Mouse (Mus musculus) small intestine, adult 2 months (tissue): Measurements from ENCODE around the gene Gstm6.

Experiments
- CTCF ChIP-seq: fragments of 200-500 bp; IDR thresholded peaks from 2 replicates; pipeline ENCODE4 v1.5.1; 2012; ENCODE audit warnings: low read depth, mild to moderate bottlenecking, control low read depth, inconsistent platforms, low read length, moderate library complexity, mixed read lengths; ENCODE audit not compliant: insufficient replicate concordance, insufficient read length; ENCODE audit errors: extremely low read depth
- POLR2A ChIP-seq: fragments of 200-500 bp; IDR thresholded peaks from 2 replicates; pipeline ENCODE4 v1.6.1; 2012; ENCODE audit warnings: low read depth, mild to moderate bottlenecking, control low read depth, inconsistent platforms, low read length, moderate library complexity

GRCm38 (mm10) chr3:107945729-107946128 is 2.2 kb upstream of the Gstm6 start:
- TF ChIP-seq POLR2A (no peak), CTCF (no peak)
